Mouse (Mus musculus): ENCODE data around the gene Vopp1. TPM values are rescaled to one million over a fixed set of nuclear protein-coding genes. Genes with fewer than 3 reads are reported as not detected.
"Not testable (repeated sequence)": the region's sequence is repeated elsewhere in the genome, so short reads cannot be mapped to it uniquely, and the experiment has no call there.

Vopp1 gene
- 53.6 and 71.9 TPM in 2 replicates for polyA plus RNA-seq (2011; ENCODE audit: insufficient read depth, insufficient read length, low replicate concordance, missing spikeins)

- peak within 1 kb of the TSS; percentile 75 for H3K27ac ChIP-seq (ENCODE audit: control insufficient read depth, insufficient read depth, low read depth, low read length, poor library complexity)
- H3K4me1 ChIP-seq (ENCODE audit: control insufficient read depth, insufficient read depth, low read length): no peaks in the 10 kb centered on the region; the same call in 1 of the 2 replicates
- peak within 1 kb of the TSS; percentile 71 for H3K4me3 ChIP-seq (replicated peaks; ENCODE audit: control insufficient read depth, low read depth, low read length)
- under 1% methylated on average over 81 of the region's 87 CpGs for WGBS
- TF ChIP-seq CTCF (IDR thresholded peaks at IDR 0.05; ENCODE audit: control insufficient read depth, insufficient read depth, low read length) (peak; percentile 5; the same call in 1 of the 2 replicates), POLR2A (IDR thresholded peaks at IDR 0.05; ENCODE audit: borderline replicate concordance, control insufficient read depth, low read depth, low read length) (peak; percentile 70; the same call in 1 of the 2 replicates)
Observed at GRCm38 (mm10) chr6:57824422-57825258, at the start of gene Vopp1. TSS of gene Vopp1 (minus strand) at chr6:57825159.

- Histone ChIP-seq H3K27ac (ENCODE audit: control insufficient read depth, insufficient read depth, low read depth, low read length, poor library complexity) (no peak overlapping the region), H3K4me3 (replicated peaks; ENCODE audit: control insufficient read depth, low read depth, low read length) (no peak overlapping the region), H3K4me1 (ENCODE audit: control insufficient read depth, insufficient read depth, low read length) (no peaks in the 10 kb centered on the region)
- TF ChIP-seq CTCF (IDR thresholded peaks at IDR 0.05; ENCODE audit: control insufficient read depth, insufficient read depth, low read length) (peak; percentile 29; the same call in 1 of the 2 replicates), POLR2A (IDR thresholded peaks at IDR 0.05; ENCODE audit: borderline replicate concordance, control insufficient read depth, low read depth, low read length) (no peak)
- 41% methylated on average over 6 of the region's 6 CpGs for WGBS
Observed at GRCm38 (mm10) chr6:57859043-57860042, 34.4 kb upstream of the Vopp1 start.

GRCm38 (mm10) chr6:57851177-57851576, 26.2 kb upstream of the Vopp1 start:
- 94% methylated on average over 5 of the region's 5 CpGs for WGBS
- not testable (repeated sequence) for H3K4me3 ChIP-seq (replicated peaks; ENCODE audit: control insufficient read depth, low read depth, low read length); H3K27ac ChIP-seq (ENCODE audit: control insufficient read depth, insufficient read depth, low read depth, low read length, poor library complexity); H3K4me1 ChIP-seq (ENCODE audit: control insufficient read depth, insufficient read depth, low read length)

- Histone ChIP-seq H3K4me3 (replicated peaks; ENCODE audit: control insufficient read depth, low read depth, low read length) (no peak within 1 kb of the TSS), H3K4me1 (ENCODE audit: control insufficient read depth, insufficient read depth, low read length) (no peaks in the 10 kb centered on the region), H3K27ac (ENCODE audit: control insufficient read depth, insufficient read depth, low read depth, low read length, poor library complexity) (no peak within 1 kb of the TSS)
- WGBS: 22% methylated on average over 1 of the region's 1 CpGs
- no peak for TF ChIP-seq POLR2A (IDR thresholded peaks at IDR 0.05; ENCODE audit: borderline replicate concordance, control insufficient read depth, low read depth, low read length)
- no peak for TF ChIP-seq CTCF (IDR thresholded peaks at IDR 0.05; ENCODE audit: control insufficient read depth, insufficient read depth, low read length)
Observed at GRCm38 (mm10) chr6:57850286-57850685, 25.3 kb upstream of the Vopp1 start, which contains the start of gene Vmn1r21. TSS of gene Vmn1r21 (minus strand) at chr6:57850343.

- H3K4me1 ChIP-seq (ENCODE audit: control insufficient read depth, insufficient read depth, low read length): no peaks in the 10 kb centered on the region
- TF ChIP-seq POLR2A (IDR thresholded peaks at IDR 0.05; ENCODE audit: borderline replicate concordance, control insufficient read depth, low read depth, low read length): no peak
- WGBS: 59% methylated on average over 2 of the region's 2 CpGs
- H3K27ac ChIP-seq (ENCODE audit: control insufficient read depth, insufficient read depth, low read depth, low read length, poor library complexity): no peak overlapping the region
- H3K4me3 ChIP-seq (replicated peaks; ENCODE audit: control insufficient read depth, low read depth, low read length): no peak overlapping the region
Observed at GRCm38 (mm10) chr6:57839693-57840408, 14.9 kb upstream of the Vopp1 start.

GRCm38 (mm10) chr6:57825259-57825715, 328 bp upstream of the Vopp1 start:
- 6% methylated on average over 5 of the region's 5 CpGs for WGBS
- peak overlapping the region; percentile 71 for H3K4me3 ChIP-seq (replicated peaks; ENCODE audit: control insufficient read depth, low read depth, low read length)
- H3K4me1 ChIP-seq (ENCODE audit: control insufficient read depth, insufficient read depth, low read length): no peaks in the 10 kb centered on the region; the same call in 1 of the 2 replicates
- TF ChIP-seq POLR2A (IDR thresholded peaks at IDR 0.05; ENCODE audit: borderline replicate concordance, control insufficient read depth, low read depth, low read length): no peak
- no peak for TF ChIP-seq CTCF (IDR thresholded peaks at IDR 0.05; ENCODE audit: control insufficient read depth, insufficient read depth, low read length)
- H3K27ac ChIP-seq (ENCODE audit: control insufficient read depth, insufficient read depth, low read depth, low read length, poor library complexity): peak overlapping the region; percentile 75

GRCm38 (mm10) chr6:57823461-57823860, 1.5 kb downstream of the Vopp1 start:
- H3K27ac ChIP-seq (ENCODE audit: control insufficient read depth, insufficient read depth, low read depth, low read length, poor library complexity): no peak overlapping the region
- TF ChIP-seq CTCF (IDR thresholded peaks at IDR 0.05; ENCODE audit: control insufficient read depth, insufficient read depth, low read length) (no peak), POLR2A (IDR thresholded peaks at IDR 0.05; ENCODE audit: borderline replicate concordance, control insufficient read depth, low read depth, low read length) (no peak)
- peak overlapping the region; percentile 51 for H3K4me3 ChIP-seq (replicated peaks; ENCODE audit: control insufficient read depth, low read depth, low read length)
- WGBS: 2% methylated on average over 3 of the region's 3 CpGs
- H3K4me1 ChIP-seq (ENCODE audit: control insufficient read depth, insufficient read depth, low read length): no peaks in the 10 kb centered on the region; the same call in 1 of the 2 replicates

Measured in bone marrow, adult 2 months (tissue).